Mouse (Mus musculus) embryonic facial prominence, embryonic 14.5 days (tissue): ENCODE measurements around the gene Nomo1. TPM values are rescaled to one million over a fixed set of nuclear protein-coding genes. Genes with fewer than 3 reads are reported as not detected.

Experiments
- ATAC-seq: fragments of 200-750 bp; cut with Nextera tagmentation; 2 replicates; pipeline ENCODE4 v1.8.0; 2017; ENCODE audit warnings: low read depth, moderate number of reproducible peaks, moderate TSS enrichment
- DNase-seq: peaks from one replicate; pipeline ENCODE4 v3.0.0-alpha.2; 2015; ENCODE audit warnings: low spot score
- H3K27ac ChIP-seq: fragments of 300-500 bp; sonication (generic); replicated peaks from 2 replicates; pipeline ENCODE4 v1.5.1; 2014; ENCODE audit warnings: low read depth, mild to moderate bottlenecking, low read length, moderate library complexity
- H3K27me3 ChIP-seq: fragments of 300-500 bp; sonication (generic); replicated peaks from 2 replicates; pipeline ENCODE4 v1.6.1; 2014; ENCODE audit warnings: low read length; ENCODE audit not compliant: control insufficient read depth, insufficient read depth
- H3K36me3 ChIP-seq: fragments of 300-500 bp; sonication (generic); 2 replicates; pipeline ENCODE4 v1.6.1; 2014; ENCODE audit warnings: low read length, mixed read lengths; ENCODE audit not compliant: control insufficient read depth, insufficient read depth
- H3K4me1 ChIP-seq: fragments of 300-500 bp; sonication (generic); 2 replicates; pipeline ENCODE4 v1.6.1; 2014; ENCODE audit warnings: antibody characterized with exemption, low read length; ENCODE audit not compliant: control insufficient read depth, insufficient read depth
- H3K4me2 ChIP-seq: fragments of 300-500 bp; sonication (generic); 2 replicates; pipeline ENCODE4 v1.6.1; 2014; ENCODE audit warnings: low read depth, mild to moderate bottlenecking, low read length, moderate library complexity, mixed read lengths
- H3K4me3 ChIP-seq: fragments of 300-500 bp; sonication (generic); 2 replicates; pipeline ENCODE4 v1.5.1; 2014; ENCODE audit warnings: low read depth, mild to moderate bottlenecking, low read length
- H3K9ac ChIP-seq: fragments of 300-500 bp; sonication (generic); 2 replicates; pipeline ENCODE4 v1.6.1; 2014; ENCODE audit warnings: low read depth, mild to moderate bottlenecking, low read length, moderate library complexity, mixed read lengths
- H3K9me3 ChIP-seq: fragments of 300-500 bp; sonication (generic); 2 replicates; pipeline ENCODE4 v1.6.1; 2016; ENCODE audit warnings: low read length; ENCODE audit not compliant: control insufficient read depth
- WGBS: fragments of 180-500 bp; shearing (Covaris S2); extraction: QIAGEN DNeasy Blood & Tissue Kit; methylation state at CpG from one replicate; pipeline ENCODE4 v1.1.7; 2014; 5-methylcytosine and 5-hydroxymethylcytosine counted together
- polyA plus RNA-seq: library from polyadenylated mRNA; unstranded; fragments of >200 nt; fragmentation: Nextera tagmentation; extraction: Ambion mirVana; gene quantifications from 2 replicates; pipeline ENCODE4 v1.2.1, GENCODE M21; 2014

The Nomo1 gene
- polyA plus RNA-seq, 1 experiment from 2014 or later: 25.7 TPM

DNA sequence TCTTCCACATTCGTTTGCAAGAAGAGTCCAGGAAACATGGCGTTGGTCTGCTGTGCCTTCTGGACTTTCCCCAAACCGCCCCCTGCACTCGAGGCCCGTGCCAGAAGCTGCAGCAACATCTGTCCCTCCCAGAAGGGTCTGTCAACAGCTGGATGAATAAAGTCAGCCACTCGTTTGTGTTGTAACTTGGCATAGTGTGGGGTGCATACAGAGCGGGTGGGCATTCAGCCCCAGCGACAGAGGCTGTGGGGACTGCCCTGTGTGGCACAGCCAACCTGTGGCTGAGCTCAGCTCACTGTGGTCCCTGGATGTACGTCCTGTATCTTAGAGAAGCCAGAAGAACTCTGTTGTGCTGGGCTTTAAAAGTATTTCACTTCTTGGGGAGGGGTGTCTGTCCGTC lies 50.5 kb downstream of the Nomo1 start:
- no peak for DNase-seq
- 83% methylated on average over 10 of the region's 10 CpGs for WGBS
- no peaks in the 10 kb centered on the region for H3K4me1 ChIP-seq
- no peak overlapping the region for H3K4me3 ChIP-seq
- no peaks in the 10 kb centered on the region for H3K27me3 ChIP-seq
- H3K9ac ChIP-seq: no peak overlapping the region
- ATAC-seq: no peak
- peaks cover 7% of the 10 kb centered on the region; the same call in 1 of the 2 replicates for H3K9me3 ChIP-seq
- no peak overlapping the region for H3K4me2 ChIP-seq
- no peak overlapping the region for H3K27ac ChIP-seq
- H3K36me3 ChIP-seq: peaks cover 58% of the 10 kb centered on the region

DNA sequence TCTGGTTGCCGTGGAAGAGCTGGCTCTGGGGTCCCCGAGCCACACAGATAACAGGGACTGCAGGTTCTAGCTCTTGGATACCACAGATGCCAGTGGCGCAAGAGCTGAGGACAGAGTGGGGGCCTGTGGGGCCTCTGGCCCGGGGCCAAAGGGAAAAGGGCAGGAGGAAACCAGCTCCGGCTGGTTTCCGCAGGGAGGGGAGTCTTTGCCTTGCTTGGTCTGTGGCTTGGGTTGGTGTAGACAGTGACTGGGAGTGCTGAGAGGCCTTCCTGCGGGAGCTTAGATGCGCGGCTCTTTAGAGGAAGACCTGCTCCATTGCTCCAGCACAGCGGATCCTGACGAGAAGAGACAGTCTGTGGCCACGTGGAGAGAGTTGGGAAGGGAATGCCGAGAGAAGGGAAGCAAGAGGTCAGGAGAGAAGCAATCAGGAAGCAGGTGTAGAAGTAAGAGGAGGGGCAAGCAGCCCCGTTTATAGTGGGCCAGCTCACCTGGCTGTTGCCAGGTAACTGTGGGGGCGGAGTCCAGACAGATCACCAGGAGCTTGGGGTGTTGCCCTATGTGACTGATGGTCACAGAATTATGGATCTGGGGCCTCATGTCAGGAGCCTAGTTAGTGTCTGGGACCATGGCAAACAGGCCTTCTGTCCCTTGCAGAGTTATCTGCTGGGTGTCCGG lies 51.5 kb downstream of the Nomo1 start:
- peaks cover 8% of the 10 kb centered on the region; the same call in 1 of the 2 replicates for H3K9me3 ChIP-seq
- peaks cover 48% of the 10 kb centered on the region for H3K36me3 ChIP-seq
- H3K4me2 ChIP-seq: no peak overlapping the region
- ATAC-seq: peak; percentile 37; the same call in 1 of the 2 replicates
- H3K9ac ChIP-seq: no peak overlapping the region
- peak; percentile 5 for DNase-seq
- no peaks in the 10 kb centered on the region for H3K27me3 ChIP-seq
- H3K27ac ChIP-seq: no peak overlapping the region
- 65% methylated on average over 16 of the region's 16 CpGs for WGBS
- no peak overlapping the region for H3K4me3 ChIP-seq
- no peaks in the 10 kb centered on the region for H3K4me1 ChIP-seq

- H3K36me3 ChIP-seq: peaks cover 34% of the 10 kb centered on the region
- no peaks in the 10 kb centered on the region for H3K4me1 ChIP-seq
- no peak overlapping the region for H3K4me3 ChIP-seq
- WGBS: 85% methylated on average over 6 of the region's 6 CpGs
- no peak for DNase-seq
- H3K27ac ChIP-seq: no peak overlapping the region
- no peaks in the 10 kb centered on the region for H3K27me3 ChIP-seq
- no peak overlapping the region for H3K4me2 ChIP-seq
- no peak overlapping the region for H3K9ac ChIP-seq
- peaks cover 8% of the 10 kb centered on the region; the same call in 1 of the 2 replicates for H3K9me3 ChIP-seq
- no peak for ATAC-seq
Observed at GRCm38 (mm10) chr7:46086378-46086777, 52.9 kb downstream of the Nomo1 start.

GRCm38 (mm10) chr7:46088241-46088640 lies 54.7 kb downstream of the Nomo1 start:
- no peak overlapping the region for H3K27ac ChIP-seq
- WGBS: 86% methylated on average over 6 of the region's 6 CpGs

GRCm38 (mm10) chr7:46092803-46093202 lies 59.3 kb downstream of the Nomo1 start:
- H3K4me3 ChIP-seq: no peak overlapping the region
- ATAC-seq: no peak
- H3K4me1 ChIP-seq: no peaks in the 10 kb centered on the region
- H3K27me3 ChIP-seq: no peaks in the 10 kb centered on the region
- no peak overlapping the region for H3K4me2 ChIP-seq
- H3K9ac ChIP-seq: no peak overlapping the region
- DNase-seq: no peak
- no peaks in the 10 kb centered on the region for H3K36me3 ChIP-seq
- 43% methylated on average over 8 of the region's 8 CpGs for WGBS
- H3K27ac ChIP-seq: no peak overlapping the region
- H3K9me3 ChIP-seq: peaks cover 8% of the 10 kb centered on the region; the same call in 1 of the 2 replicates

More at GRCm38 (mm10) chr7:46088241-46088640, 54.7 kb downstream of the Nomo1 start:
- no peak overlapping the region for H3K9ac ChIP-seq
- no peak for ATAC-seq
- H3K9me3 ChIP-seq: peaks cover 8% of the 10 kb centered on the region; the same call in 1 of the 2 replicates
- no peaks in the 10 kb centered on the region for H3K4me1 ChIP-seq
- no peaks in the 10 kb centered on the region for H3K27me3 ChIP-seq
- H3K4me3 ChIP-seq: no peak overlapping the region
- no peak for DNase-seq
- H3K36me3 ChIP-seq: peaks cover 15% of the 10 kb centered on the region
- H3K4me2 ChIP-seq: no peak overlapping the region

- H3K9me3 ChIP-seq: no peaks in the 10 kb centered on the region
- H3K27me3 ChIP-seq: peaks cover 9% of the 10 kb centered on the region
- no peak overlapping the region for H3K4me2 ChIP-seq
- H3K4me3 ChIP-seq: no peak overlapping the region
- DNase-seq: peak; percentile 78
- no peak overlapping the region for H3K9ac ChIP-seq
- WGBS: 3% methylated on average over 4 of the region's 4 CpGs
- H3K4me1 ChIP-seq: no peaks in the 10 kb centered on the region
- ATAC-seq: no peak
- no peaks in the 10 kb centered on the region for H3K36me3 ChIP-seq
- H3K27ac ChIP-seq: no peak overlapping the region
Observed at GRCm38 (mm10) chr7:46096136-46096535, 62.6 kb downstream of the Nomo1 start.

DNA sequence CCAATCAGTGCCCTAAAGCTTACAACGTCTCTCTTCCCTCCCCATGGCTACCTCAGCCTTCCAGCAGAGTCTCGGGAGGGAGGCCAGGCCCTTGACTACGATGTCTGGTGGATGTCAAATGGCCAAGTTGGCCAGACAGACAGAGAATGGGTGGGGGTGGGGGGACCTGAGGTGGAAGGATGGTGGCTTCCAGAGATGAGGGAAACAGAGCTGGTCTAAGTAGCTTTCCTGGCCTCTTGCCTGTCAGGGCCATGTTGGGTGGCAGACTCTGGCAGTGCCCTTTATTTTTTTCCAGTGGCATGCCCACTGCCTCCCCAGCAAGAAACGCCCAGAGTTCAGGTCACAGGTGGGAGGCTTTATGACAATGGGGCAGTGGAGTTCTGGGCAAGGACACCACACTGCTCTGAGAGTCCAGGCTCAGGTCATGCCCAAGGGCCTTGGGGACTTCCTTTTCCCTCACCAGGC lies 63.9 kb downstream of the Nomo1 start:
- Histone ChIP-seq H3K4me1 (no peaks in the 10 kb centered on the region), H3K27me3 (peaks cover 9% of the 10 kb centered on the region), H3K4me2 (no peak overlapping the region), H3K27ac (no peak overlapping the region), H3K4me3 (no peak overlapping the region), H3K36me3 (no peaks in the 10 kb centered on the region), H3K9ac (no peak overlapping the region), H3K9me3 (no peaks in the 10 kb centered on the region)
- no peak for ATAC-seq
- DNase-seq: no peak
- 55% methylated on average over 4 of the region's 4 CpGs for WGBS

DNA sequence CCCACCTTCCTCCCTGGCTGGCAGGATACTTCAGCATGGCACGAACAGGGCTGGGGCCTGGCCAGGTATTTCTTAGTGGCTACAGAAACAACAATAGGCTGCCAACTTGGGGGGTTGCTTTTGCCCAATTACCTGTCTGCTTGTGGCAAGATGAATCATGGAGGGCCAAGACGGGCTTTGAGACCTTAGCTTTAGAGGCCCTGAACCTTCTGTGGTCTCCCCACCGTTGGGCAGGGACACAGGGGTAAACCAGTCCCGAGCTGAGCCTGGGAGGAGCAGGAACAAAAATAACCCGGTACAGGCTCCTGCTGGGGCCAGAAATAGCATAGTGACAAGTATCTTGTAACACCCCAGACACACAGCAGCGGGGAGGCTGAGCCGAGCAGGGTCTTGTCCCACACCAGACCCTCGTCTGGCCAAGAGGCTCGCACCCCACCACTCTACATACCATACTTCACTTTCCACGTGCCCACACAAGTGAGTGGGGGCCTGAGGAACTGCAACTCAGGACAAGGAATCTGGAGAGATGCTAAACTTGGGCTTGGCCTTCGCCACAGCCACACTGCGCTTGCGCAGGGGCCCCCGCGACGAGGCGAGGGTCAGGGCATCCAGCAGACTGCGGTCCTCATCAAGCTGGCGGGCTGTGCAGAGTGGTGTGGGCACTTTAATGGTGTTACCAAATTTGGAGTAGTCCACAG lies 64.9 kb downstream of the Nomo1 start:
- H3K4me1 ChIP-seq: no peaks in the 10 kb centered on the region
- no peaks in the 10 kb centered on the region for H3K36me3 ChIP-seq
- H3K27me3 ChIP-seq: peaks cover 9% of the 10 kb centered on the region
- H3K27ac ChIP-seq: no peak overlapping the region
- WGBS: 71% methylated on average over 19 of the region's 19 CpGs
- no peak overlapping the region for H3K9ac ChIP-seq
- no peak overlapping the region for H3K4me3 ChIP-seq
- ATAC-seq: no peak
- DNase-seq: no peak
- H3K4me2 ChIP-seq: no peak overlapping the region
- H3K9me3 ChIP-seq: no peaks in the 10 kb centered on the region
